Mouse (Mus musculus): Measurements from ENCODE around the gene Bcl6b. TPM values are rescaled to one million over a fixed set of nuclear protein-coding genes. Genes with fewer than 3 reads are reported as not detected.
A peak's percentile ranks its signal among the peaks of the same experiment; 100 is the strongest.

The Bcl6b gene
- total RNA-seq, 2 experiments from 2014 or later = 12.6 to 21.5 TPM

GRCm38 (mm10) chr11:70212896-70213295 lies 16.7 kb downstream of the Bcl6b start:
- peak; percentile 58 for DNase-seq

- no peak for DNase-seq
Observed at GRCm38 (mm10) chr11:70212423-70212822, 17.2 kb downstream of the Bcl6b start, which contains the start of gene Slc16a11. Slc16a11 (plus strand) TSS chr11:70212752.

- no peak for DNase-seq
Observed at GRCm38 (mm10) chr11:70211972-70212371, 17.6 kb downstream of the Bcl6b start.

DNA sequence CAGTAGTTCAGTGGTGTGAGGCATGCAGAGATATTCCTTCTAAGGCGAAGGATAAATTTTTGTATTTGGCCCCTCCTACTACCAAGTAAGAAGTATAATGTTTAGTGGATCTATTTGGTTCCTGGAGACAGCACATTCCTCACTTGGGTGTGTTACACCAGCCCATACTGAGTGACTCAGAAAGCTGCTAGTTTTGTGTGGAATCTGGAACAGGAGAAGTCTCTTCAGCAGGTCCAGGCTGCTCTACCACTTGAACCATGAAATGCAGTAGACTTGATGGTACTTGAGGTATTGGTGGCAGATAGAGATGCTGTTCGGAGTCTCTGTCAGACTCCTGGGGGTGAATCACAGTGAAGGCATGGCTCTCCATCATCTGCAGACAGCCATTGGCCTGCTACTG lies 18.9 kb downstream of the Bcl6b start:
- DNase-seq = no peak

DNA sequence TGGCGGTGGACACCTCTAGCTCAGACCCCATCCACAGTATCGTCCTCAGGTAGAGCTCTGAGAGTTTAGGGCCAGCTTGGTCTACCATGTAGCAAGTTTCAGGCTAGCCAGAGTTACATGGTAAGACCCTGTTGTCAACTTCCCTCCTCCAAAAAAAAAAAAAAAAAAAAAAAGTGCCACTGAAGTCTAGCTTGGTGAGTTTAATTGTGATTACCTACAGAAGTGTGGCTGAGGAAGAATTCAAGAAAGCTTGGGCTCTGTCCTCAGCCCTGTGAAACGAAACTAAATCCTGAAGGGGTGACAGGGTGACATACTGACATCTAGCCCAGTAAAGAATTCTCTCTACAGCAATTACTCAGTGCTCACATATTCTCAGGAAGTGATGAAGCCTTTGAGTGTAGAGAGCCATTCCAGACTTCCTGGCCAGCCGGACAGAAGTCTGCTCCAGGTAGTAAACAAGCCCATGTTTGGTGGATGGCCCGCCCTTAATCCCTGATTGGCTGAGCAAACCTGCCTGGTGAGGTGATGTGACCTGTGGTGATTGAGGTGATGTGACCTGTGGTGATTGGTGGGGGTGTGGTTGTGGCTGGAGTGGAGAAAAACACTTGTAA lies 20.7 kb downstream of the Bcl6b start:
- no peak for DNase-seq

DNA sequence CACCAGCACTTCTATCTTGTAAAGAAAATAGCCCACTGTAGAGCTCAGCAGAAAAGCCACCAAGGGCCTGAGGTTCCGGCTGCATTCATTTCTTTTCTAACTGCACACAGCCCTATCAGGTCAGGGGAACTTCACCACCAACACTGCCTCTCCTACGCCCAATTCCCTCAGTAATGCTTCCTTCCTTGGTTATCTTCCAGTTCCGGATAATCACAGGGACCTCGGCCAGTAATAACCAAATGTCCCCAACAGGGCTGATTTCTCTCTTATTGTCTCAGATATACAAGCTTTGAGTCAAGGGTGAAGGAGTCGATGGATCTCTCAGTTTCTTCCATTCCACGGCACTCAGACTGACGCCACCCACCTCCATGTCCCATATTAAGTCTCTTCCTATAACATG lies 22.3 kb downstream of the Bcl6b start:
- no peak for DNase-seq

GRCm38 (mm10) chr11:70206801-70207200 lies 22.8 kb downstream of the Bcl6b start:
- no peak for DNase-seq

- peak; percentile 90 for DNase-seq
Observed at GRCm38 (mm10) chr11:70201691-70202090, 27.9 kb downstream of the Bcl6b start.

GRCm38 (mm10) chr11:70200036-70200608 lies 29.5 kb downstream of the Bcl6b start:
- DNase-seq = no peak

GRCm38 (mm10) chr11:70199107-70199506 lies 30.5 kb downstream of the Bcl6b start:
- DNase-seq = no peak

- no peak for DNase-seq
Observed at GRCm38 (mm10) chr11:70198332-70198731, 31.3 kb downstream of the Bcl6b start.

- no peak for DNase-seq
Observed at GRCm38 (mm10) chr11:70193354-70194285, 36.0 kb downstream of the Bcl6b start.

DNA sequence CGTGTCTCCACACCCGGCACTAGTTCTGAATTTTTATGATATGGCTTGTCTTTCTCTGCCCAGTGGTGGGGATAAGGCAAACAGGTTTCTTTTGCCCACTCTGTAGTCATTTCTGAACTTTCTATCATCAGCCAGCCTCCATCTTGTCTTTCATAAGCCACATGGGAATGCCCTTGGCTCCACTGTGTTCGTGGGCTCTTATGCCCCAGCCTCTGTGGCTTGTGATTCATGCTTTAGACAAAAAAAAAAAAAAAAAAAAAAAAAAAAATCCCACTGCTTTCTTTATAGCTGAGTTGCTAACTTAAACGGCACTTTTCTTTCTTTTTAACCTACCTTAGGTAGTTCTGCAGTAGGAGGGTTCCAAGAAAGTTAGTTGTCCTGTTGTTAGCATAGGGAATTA lies 37.4 kb downstream of the Bcl6b start:
- no peak for DNase-seq

DNA sequence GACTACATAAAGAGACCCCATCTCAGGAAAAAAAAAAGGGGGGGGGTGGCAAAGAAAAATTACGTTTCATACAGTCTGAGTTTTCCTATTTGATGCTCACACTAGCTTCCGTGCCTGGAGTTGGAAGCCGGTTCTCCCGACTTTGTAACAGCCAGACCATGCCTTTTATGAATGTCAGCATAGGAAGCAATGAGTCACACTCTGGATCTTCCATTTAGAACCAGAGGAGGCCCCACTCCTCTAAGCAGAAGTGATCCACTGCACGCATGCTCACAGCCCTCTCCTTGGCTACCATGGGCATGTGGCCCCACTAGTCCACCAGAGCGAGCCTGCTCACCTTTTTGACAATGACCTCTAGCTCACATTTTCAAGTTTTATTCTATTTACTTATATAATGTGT lies 38.4 kb downstream of the Bcl6b start:
- DNase-seq = no peak

DNA sequence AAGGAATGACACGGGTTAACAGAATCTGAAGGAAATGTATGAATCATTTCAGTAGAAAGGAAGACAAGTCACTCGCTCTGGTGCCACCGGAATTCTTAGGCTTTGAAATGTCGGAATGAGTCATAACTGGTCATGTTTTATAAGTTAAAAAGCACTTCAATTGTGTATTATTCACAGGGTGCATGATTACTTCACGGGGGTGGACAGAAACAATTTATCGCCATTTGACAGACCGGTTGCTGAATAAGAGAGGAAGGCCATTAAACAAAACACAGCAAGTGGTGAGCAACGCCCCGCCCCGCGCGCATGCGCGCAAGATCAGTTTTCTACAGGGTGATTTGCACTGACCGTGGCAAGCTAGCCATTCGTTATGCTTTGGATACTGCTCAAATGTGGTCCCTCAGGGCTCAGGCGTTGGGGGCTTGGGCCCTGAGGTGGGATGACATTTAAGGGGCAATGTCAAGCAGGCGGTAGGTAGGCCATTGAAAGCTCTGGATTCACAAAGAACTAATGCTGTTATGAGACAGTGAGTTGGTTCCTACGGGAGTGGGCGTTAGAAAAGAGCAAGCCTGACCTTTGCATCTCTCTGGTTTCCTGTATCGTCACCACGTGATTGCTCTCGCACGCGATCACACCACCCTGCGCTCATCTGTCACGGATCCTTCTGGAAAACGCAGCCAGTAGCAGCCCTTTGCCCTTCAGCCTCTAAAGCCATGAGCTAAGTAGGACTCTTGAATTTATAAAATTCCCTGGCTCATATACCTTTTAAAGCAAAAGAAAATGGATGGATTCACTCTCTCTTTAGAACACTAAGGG lies 40.1 kb downstream of the Bcl6b start:
- no peak for DNase-seq

- no peak for DNase-seq
Observed at GRCm38 (mm10) chr11:70185120-70185519, 44.5 kb downstream of the Bcl6b start.

DNA sequence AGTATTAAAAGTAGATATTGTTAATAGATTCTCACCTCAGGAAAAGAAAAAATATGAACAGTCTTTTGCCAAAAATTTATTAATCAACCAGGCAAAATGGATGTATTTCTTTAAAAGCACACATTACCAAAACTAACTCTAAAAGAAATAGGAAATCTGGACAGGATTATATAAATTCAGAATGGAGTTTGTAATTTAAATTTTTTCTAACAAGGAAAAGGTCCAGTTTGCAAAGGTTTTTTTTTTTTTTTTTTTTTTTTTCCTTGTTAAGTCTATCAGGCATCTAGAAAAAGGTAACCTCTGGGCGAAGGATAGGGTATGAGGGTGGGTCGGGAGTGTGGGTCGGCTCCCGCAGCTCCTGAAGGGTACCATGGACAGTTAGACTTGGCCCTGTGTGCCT lies 49.1 kb downstream of the Bcl6b start:
- no peak for DNase-seq

GRCm38 (mm10) chr11:70179401-70179800 lies 50.2 kb downstream of the Bcl6b start:
- DNase-seq = no peak

GRCm38 (mm10) chr11:70178756-70179155 lies 50.8 kb downstream of the Bcl6b start:
- DNase-seq = no peak

DNA sequence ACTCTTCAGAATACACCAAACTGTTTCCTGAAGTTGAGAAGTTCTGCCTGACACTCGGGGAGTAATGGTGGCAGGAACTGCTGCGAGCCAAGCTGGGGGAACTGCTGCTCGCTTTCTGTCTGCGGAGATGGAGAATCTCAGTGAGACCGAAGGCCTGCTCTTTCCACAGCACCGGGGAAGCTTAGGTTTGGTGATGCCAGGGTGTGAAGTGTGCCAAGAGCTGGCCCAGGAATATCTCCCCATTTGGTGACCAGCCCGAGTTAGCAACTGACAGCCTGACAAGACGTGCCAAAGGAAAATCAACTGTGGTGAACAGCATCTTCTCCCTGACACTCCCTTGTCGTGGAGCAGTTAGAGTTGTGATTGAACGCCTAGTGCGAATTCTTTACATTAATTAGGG lies 51.3 kb downstream of the Bcl6b start:
- no peak for DNase-seq

DNA sequence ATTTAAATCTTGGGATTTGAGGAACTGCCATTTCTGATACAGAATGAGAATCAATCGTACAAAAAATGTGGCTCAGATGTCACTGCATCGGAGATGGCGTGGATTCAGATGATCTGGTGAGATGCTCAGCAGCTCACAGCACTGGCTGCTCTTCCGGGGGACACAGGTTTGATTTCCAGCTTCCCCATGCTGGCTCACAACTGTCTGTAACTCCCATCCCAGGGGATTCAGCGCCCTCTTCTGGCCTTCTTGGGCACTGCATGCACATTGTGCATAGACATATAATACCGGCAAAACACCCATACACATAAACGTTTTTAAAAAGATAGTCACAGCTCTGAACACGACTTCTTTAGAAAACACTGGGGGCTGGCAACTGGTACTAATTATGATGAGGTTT lies 52.0 kb downstream of the Bcl6b start:
- DNase-seq = no peak

GRCm38 (mm10) chr11:70174491-70174890 lies 55.1 kb downstream of the Bcl6b start:
- DNase-seq = no peak

Measured in gastrocnemius, postnatal 10 days (tissue).